ENCODE assay signal across 9 mouse cellular contexts in genomic region chr13:35030979-35031683, GRCm38 (mm10). TPM values are rescaled to one million over a fixed set of nuclear protein-coding genes. Genes with fewer than 3 reads are reported as not detected.
DNase-seq lines count a peak whose midpoint lies in the region; ATAC-seq and TF ChIP-seq lines count a peak whose summit lies in the region.
"Had no signal": no experiment of that assay in that cellular context is flagged by ENCODE, and none has a peak within 500 bp of the region (broad histone marks: within the 10 kb centered on the region; RNA-seq: fewer than 3 reads in every experiment).

No protein-coding gene starts in this region.

- no peak for TF ChIP-seq POLR2A in CH12.LX (IDR thresholded peaks at IDR 0.05; ENCODE audit: low read depth, low read length)

- no peaks in the 10 kb centered on the region for H3K9me3 ChIP-seq in heart, embryonic 11.5 days (replicated peaks; ENCODE audit: control insufficient read depth, low read length)
- H3K9me3 ChIP-seq in CH12.LX (replicated peaks; ENCODE audit: low read length), result peaks cover 3% of the 10 kb centered on the region
- H3K9me3 ChIP-seq: limb, embryonic 15.5 days; megakaryocyte, embryonic 14.5 days had no signal

- no peaks in the 10 kb centered on the region for H3K79me2 ChIP-seq in CH12.LX (replicated peaks; ENCODE audit: control insufficient read depth, extremely low read depth, insufficient read depth, poor library complexity, severe bottlenecking)

- no peaks in the 10 kb centered on the region for H3K36me3 ChIP-seq in heart, embryonic 11.5 days (ENCODE audit: control insufficient read depth, insufficient read depth, low read length)
- H3K36me3 ChIP-seq in CH12.LX (replicated peaks in 1 of 2; ENCODE audit: control insufficient read depth in 1 of 2, insufficient read depth in 1 of 2, low read length in 1 of 2), result no peaks in the 10 kb centered on the region
- H3K36me3 ChIP-seq: limb, embryonic 15.5 days had no signal

- peak in 1 of 2 experiments; percentile 59; a peak in 2 of 4 replicates for TF ChIP-seq CTCF in CH12.LX (conservative IDR thresholded peaks at IDR 0.05 in 1 of 2, IDR thresholded peaks at IDR 0.05 in 1 of 2; ENCODE audit: low read depth in 2 of 2, low read length in 2 of 2)

- no peak overlapping the region for H3K9ac ChIP-seq in heart, embryonic 11.5 days (ENCODE audit: low read depth, low read length)
- H3K9ac ChIP-seq in CH12.LX (ENCODE audit: insufficient read depth, low read depth), result no peak overlapping the region
- H3K9ac ChIP-seq: limb, embryonic 15.5 days had no signal

- no peak overlapping the region for H3K4me2 ChIP-seq in heart, embryonic 11.5 days
- no peak overlapping the region for H3K4me2 ChIP-seq in CH12.LX (ENCODE audit: insufficient read depth, low read depth, poor library complexity, severe bottlenecking)
- H3K4me2 ChIP-seq: limb, embryonic 15.5 days had no signal

- 74% methylated on average over 7 of the region's 7 CpGs for WGBS in heart, embryonic 11.5 days (ENCODE audit: insufficient replicate concordance)

- H3K27me3 ChIP-seq in heart, embryonic 11.5 days (ENCODE audit: control insufficient read depth, insufficient read depth, low read length), result no peaks in the 10 kb centered on the region
- no peaks in the 10 kb centered on the region for H3K27me3 ChIP-seq in CH12.LX (replicated peaks)
- H3K27me3 ChIP-seq: limb, embryonic 15.5 days had no signal

- no peak for ATAC-seq in heart, embryonic 11.5 days (replicated peaks; ENCODE audit: insufficient number of reproducible peaks, low FRiP score, low TSS enrichment)

- TF ChIP-seq RAD21 in CH12.LX (IDR thresholded peaks at IDR 0.05; ENCODE audit: low read depth, low read length), result peak; percentile 65

- H3K27ac ChIP-seq in heart, embryonic 11.5 days (ENCODE audit: low read depth, low read length), result no peak overlapping the region
- no peak overlapping the region for H3K27ac ChIP-seq in CH12.LX (ENCODE audit: insufficient read depth, low read depth)
- H3K27ac ChIP-seq: limb, embryonic 15.5 days had no signal

- dilution Hi-C loops in CH12.LX (cut with MboI; ENCODE audit: extremely low pct_ligation_motif_present, extremely low pct_unique_long_range_greater_than_20kb, low sequenced_read_pairs), result no loop called here

- no peaks in the 10 kb centered on the region for H3K4me1 ChIP-seq in heart, embryonic 11.5 days (ENCODE audit: control insufficient read depth, insufficient read depth, low read length)
- peaks cover 20 to 48% of the 10 kb centered on the region in 2 experiments for H3K4me1 ChIP-seq in CH12.LX (ENCODE audit: control insufficient read depth in 1 of 2, insufficient read depth in 2 of 2)
- H3K4me1 ChIP-seq: limb, embryonic 15.5 days; megakaryocyte, embryonic 14.5 days had no signal

- in situ Hi-C loops in CH12.LX (cut with MboI; ENCODE audit: low pct_ligation_motif_present, low pct_unique_long_range_greater_than_20kb, low sequenced_read_pairs), result loop anchor here (25.0 kb wide), 2 partner anchors 731 to 906 kb away; no protein-coding TSS in a partner anchor

- no peak for TF ChIP-seq EP300 in CH12.LX (IDR thresholded peaks at IDR 0.05; ENCODE audit: low read length)

- no peak overlapping the region for H3K4me3 ChIP-seq in heart, embryonic 11.5 days (ENCODE audit: low read depth, low read length)
- H3K4me3 ChIP-seq in CH12.LX (replicated peaks in 1 of 3; ENCODE audit: low read depth in 2 of 3, low read length in 2 of 3, poor library complexity in 1 of 3), result no peak overlapping the region
- H3K4me3 ChIP-seq: limb, embryonic 15.5 days; megakaryocyte, embryonic 14.5 days had no signal

- DNase-seq in heart, adult 11 months, result peak; percentile 11
- DNase-seq in layer of hippocampus, adult 11-12 months (ENCODE audit: low spot score), result peak; percentile 8
- no peak for DNase-seq in layer of hippocampus, adult 9-11 months
- no peak for DNase-seq in CH12.LX (ENCODE audit: extremely low read depth)
- peak; percentile 51 for DNase-seq in brain, adult 2 months (ENCODE audit: low read depth, low spot score)
- DNase-seq in thymus, postnatal 36 days, result no peak

TF ChIP-seq in CH12.LX, 34 proteins besides CTCF, POLR2A, EP300 and RAD21:
- no peak for TF ChIP-seq E2F4 (IDR thresholded peaks at IDR 0.05; ENCODE audit: insufficient replicate concordance, low read depth, low read length)
- peak; percentile 40 for TF ChIP-seq SMC3 (IDR thresholded peaks at IDR 0.05; ENCODE audit: low read depth, low read length)

RNA-seq across cellular contexts. Expression of gene Eci2, which starts 4.2 kb away (rescaled TPM):
- 112 and 113 TPM in 2 replicates for polyA plus RNA-seq in heart, embryonic 11.5 days (2014; fragmentation: Nextera tagmentation; extraction: Ambion mirVana)
- total RNA-seq in CH12.LX (2012; rRNA removed), result 78.9 and 86.0 TPM in 2 replicates
- 116 and 125 TPM in 2 replicates for total RNA-seq in CH12.LX (2014; rRNA removed)
- 83.3 and 83.7 TPM in 2 replicates for polyA plus RNA-seq in CH12.LX (2012; ENCODE audit: insufficient read length, low read depth)

Comparison
In these comparisons a context has a peak if more than half of its experiments do, and no peak if none do; other contexts are left out.
1. DNase-seq: peak in heart, adult 11 months (single experiment), layer of hippocampus, adult 11-12 months (single experiment) and brain, adult 2 months (single experiment); none in layer of hippocampus, adult 9-11 months (single experiment), CH12.LX (single experiment) and thymus, postnatal 36 days (0 of 2).